Mouse (Mus musculus) embryo, embryonic 10 days (tissue): ENCODE measurements at regions not wholly inside any gene's neighbourhood (a gene's known extent, or its start where the extent isn't known, plus 50 kb on each side); places are given as distances from the start of the nearest gene placed in this dataset.
"Not testable (repeated sequence)": the region's sequence is repeated elsewhere in the genome, so short reads cannot be mapped to it uniquely, and the experiment has no call there.

Experiments
- DNase-seq: peaks from one replicate; pipeline ENCODE4 v3.0.0-alpha.2; 2015; ENCODE audit warnings: low spot score

GRCm38 (mm10) chr14:53581734-53582133, 672.2 kb downstream of the Dad1 start:
- not testable (repeated sequence) for DNase-seq

- not testable (repeated sequence) for DNase-seq
These were observed 677.0 kb downstream of the Dad1 start for GRCm38 (mm10) chr14:53576927-53577326.

GRCm38 (mm10) chr14:53572701-53573100, 681.2 kb downstream of the Dad1 start:
- DNase-seq: not testable (repeated sequence)

- DNase-seq: no peak
These were observed 691.3 kb downstream of the Dad1 start for GRCm38 (mm10) chr14:53562606-53563005.

GRCm38 (mm10) chr14:53560146-53560545, 693.8 kb downstream of the Dad1 start:
- DNase-seq: not testable (repeated sequence)

- not testable (repeated sequence) for DNase-seq
These were observed 694.5 kb downstream of the Dad1 start for GRCm38 (mm10) chr14:53559386-53559920.

GRCm38 (mm10) chr14:53553771-53554170, 700.1 kb downstream of the Dad1 start:
- DNase-seq: no peak

- DNase-seq: not testable (repeated sequence)
These were observed 706.5 kb downstream of the Dad1 start for GRCm38 (mm10) chr14:53547365-53547764.

GRCm38 (mm10) chr14:53545351-53545750, 708.6 kb downstream of the Dad1 start:
- DNase-seq: no peak

GRCm38 (mm10) chr14:53541640-53542039, 712.3 kb downstream of the Dad1 start:
- DNase-seq: peak; percentile 35

- peak; percentile 15 for DNase-seq
These were observed 716.0 kb downstream of the Dad1 start for GRCm38 (mm10) chr14:53537895-53538294.

- DNase-seq: not testable (repeated sequence)
These were observed 730.5 kb downstream of the Dad1 start for GRCm38 (mm10) chr14:53523430-53523829.

- DNase-seq: not testable (repeated sequence)
These were observed 735.0 kb downstream of the Dad1 start for GRCm38 (mm10) chr14:53518954-53519353.

- not testable (repeated sequence) for DNase-seq
These were observed 737.2 kb downstream of the Dad1 start for GRCm38 (mm10) chr14:53516623-53517238.

- DNase-seq: peak; percentile 57
These were observed 748.5 kb downstream of the Dad1 start for GRCm38 (mm10) chr14:53505389-53505788.

GRCm38 (mm10) chr14:53488383-53488782, 765.5 kb downstream of the Dad1 start:
- not testable (repeated sequence) for DNase-seq

GRCm38 (mm10) chr14:53487611-53488010, 766.3 kb downstream of the Dad1 start:
- DNase-seq: not testable (repeated sequence)

- DNase-seq: not testable (repeated sequence)
These were observed 779.7 kb downstream of the Dad1 start for GRCm38 (mm10) chr14:53474170-53474569.

GRCm38 (mm10) chr14:53460790-53461189, 793.1 kb downstream of the Dad1 start:
- not testable (repeated sequence) for DNase-seq

- DNase-seq: peak; percentile 3
These were observed 799.9 kb downstream of the Dad1 start for GRCm38 (mm10) chr14:53454001-53454400.

- not testable (repeated sequence) for DNase-seq
These were observed 814.3 kb downstream of the Dad1 start for GRCm38 (mm10) chr14:53439643-53440042.

GRCm38 (mm10) chr14:53430130-53430529, 823.8 kb downstream of the Dad1 start:
- DNase-seq: not testable (repeated sequence)

- not testable (repeated sequence) for DNase-seq
These were observed 825.5 kb downstream of the Dad1 start for GRCm38 (mm10) chr14:53428447-53428846.

GRCm38 (mm10) chr14:53427636-53428035, 826.3 kb downstream of the Dad1 start:
- not testable (repeated sequence) for DNase-seq
